Mouse (Mus musculus) lung, embryonic 15.5 days (tissue): ENCODE results near the gene Psma6. TPM values are rescaled to one million over a fixed set of nuclear protein-coding genes. Genes with fewer than 3 reads are reported as not detected.

Experiments
- ATAC-seq: fragments of 200-750 bp; cut with Nextera tagmentation; 2 replicates; pipeline ENCODE4 v1.8.0; 2017; ENCODE audit warnings: moderate number of reproducible peaks, borderline replicate concordance; ENCODE audit not compliant: low FRiP score, low TSS enrichment; ENCODE audit errors: extremely low read depth
- H3K27ac ChIP-seq: fragments of 300-500 bp; sonication (generic); 2 replicates; pipeline ENCODE4 v1.5.1; 2015; ENCODE audit warnings: moderate library complexity, mild to moderate bottlenecking, inconsistent platforms
- H3K27me3 ChIP-seq: fragments of 300-500 bp; sonication (generic); 2 replicates; pipeline ENCODE4 v1.6.1; 2015; ENCODE audit warnings: inconsistent platforms
- H3K36me3 ChIP-seq: fragments of 300-500 bp; sonication (generic); 2 replicates; pipeline ENCODE4 v1.6.1; 2015; ENCODE audit warnings: inconsistent platforms
- H3K4me1 ChIP-seq: fragments of 300-500 bp; sonication (generic); 2 replicates; pipeline ENCODE4 v1.6.1; 2015; ENCODE audit warnings: inconsistent platforms
- H3K4me2 ChIP-seq: fragments of 300-500 bp; sonication (generic); 2 replicates; pipeline ENCODE4 v1.6.1; 2015; ENCODE audit warnings: inconsistent platforms, mild to moderate bottlenecking, moderate library complexity
- H3K4me3 ChIP-seq: fragments of 300-500 bp; sonication (generic); 2 replicates; pipeline ENCODE4 v1.5.1; 2015; ENCODE audit warnings: mild to moderate bottlenecking, inconsistent platforms
- H3K9ac ChIP-seq: fragments of 300-500 bp; sonication (generic); 2 replicates; pipeline ENCODE4 v1.6.1; 2015; ENCODE audit warnings: inconsistent platforms
- H3K9me3 ChIP-seq: fragments of 300-500 bp; sonication (generic); 2 replicates; pipeline ENCODE4 v1.6.1; 2016; ENCODE audit warnings: inconsistent platforms
- WGBS: fragments of 180-500 bp; shearing (Covaris S2); methylation state at CpG from one replicate; pipeline ENCODE4 v1.1.7; 2015; 5-methylcytosine and 5-hydroxymethylcytosine counted together
- polyA plus RNA-seq: library from polyadenylated mRNA; unstranded; fragments of >200 nt; fragmentation: Nextera tagmentation; extraction: Ambion mirVana; gene quantifications from 2 replicates; pipeline ENCODE4 v1.2.1, GENCODE M21; 2015

Gene Psma6
- polyA plus RNA-seq, 1 experiment from 2014 or later = 427 TPM

- H3K36me3 ChIP-seq = no peaks in the 10 kb centered on the region
- ATAC-seq = no peak
- no peak overlapping the region for H3K9ac ChIP-seq
- 58% methylated on average over 5 of the region's 5 CpGs for WGBS
- H3K4me2 ChIP-seq = no peak overlapping the region
- H3K4me3 ChIP-seq = no peak overlapping the region
- H3K4me1 ChIP-seq = peaks cover 68% of the 10 kb centered on the region
- no peaks in the 10 kb centered on the region for H3K27me3 ChIP-seq
- no peaks in the 10 kb centered on the region for H3K9me3 ChIP-seq
- no peak overlapping the region for H3K27ac ChIP-seq
These were observed 82.8 kb downstream of the Psma6 start for GRCm38 (mm10) chr12:55466816-55467215.

DNA sequence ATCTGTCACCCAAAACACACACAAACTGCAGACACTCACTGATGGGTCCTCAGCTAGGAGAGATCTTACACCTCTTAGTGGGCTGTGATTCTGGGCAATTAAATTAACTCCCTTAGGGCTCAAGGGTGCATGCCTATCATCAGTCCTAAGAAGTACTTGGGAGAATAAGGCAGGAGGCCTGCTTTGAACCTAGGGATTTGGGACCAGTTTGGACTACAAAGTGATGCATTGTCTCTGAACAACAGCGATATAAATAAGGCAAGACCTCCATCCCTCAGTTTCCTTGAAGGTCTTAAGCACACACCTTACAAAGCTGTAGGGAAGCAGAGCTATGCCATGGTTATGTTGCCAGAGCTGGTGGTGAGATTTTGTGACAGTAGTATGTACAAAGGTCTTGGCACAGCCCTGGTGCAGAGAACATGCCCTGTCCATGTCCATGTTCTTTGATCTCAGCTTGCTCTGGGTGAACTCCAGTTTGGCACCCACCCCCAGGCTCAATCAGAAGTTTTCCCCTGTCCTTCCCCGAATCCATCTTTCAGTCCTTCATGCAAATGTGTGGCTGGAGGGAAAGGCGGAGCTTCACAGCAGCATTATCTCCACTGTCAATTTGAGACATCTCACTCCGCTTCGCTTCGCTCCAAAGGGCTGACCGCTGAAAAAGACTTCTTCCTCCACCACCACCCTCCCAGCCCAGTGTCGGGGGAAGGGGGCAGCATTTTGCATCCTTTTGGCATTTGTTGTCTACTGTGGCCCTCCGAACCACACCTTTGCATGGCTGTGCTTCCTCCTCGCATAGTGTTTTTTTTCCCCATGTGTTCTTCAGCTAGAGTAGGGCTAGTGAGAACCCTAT lies 83.5 kb downstream of the Psma6 start:
- 50% methylated on average over 10 of the region's 10 CpGs for WGBS
- no peak overlapping the region for H3K4me2 ChIP-seq
- no peak overlapping the region for H3K27ac ChIP-seq
- H3K4me3 ChIP-seq = no peak overlapping the region
- 0 out of 2 replicates have a peak, but pooled peaks have one; percentile 9 for ATAC-seq
- H3K36me3 ChIP-seq = no peaks in the 10 kb centered on the region
- H3K27me3 ChIP-seq = no peaks in the 10 kb centered on the region
- H3K9ac ChIP-seq = no peak overlapping the region
- H3K9me3 ChIP-seq = no peaks in the 10 kb centered on the region
- H3K4me1 ChIP-seq = peaks cover 61% of the 10 kb centered on the region

Other genes starting within 250 kb of the Psma6 start
- 52.3 and 59.3 TPM in 2 replicates for gene Srp54b, start 229.1 kb upstream of the Psma6 start, polyA plus RNA-seq
- 6.6 TPM in 1 of 2 replicates, not detected in the other for gene 1700047I17Rik2, start 184.6 kb upstream of the Psma6 start, polyA plus RNA-seq
- 67.3 and 69.3 TPM in 2 replicates for gene Srp54c, start 154.1 kb upstream of the Psma6 start, polyA plus RNA-seq
- gene 1110008L16Rik, start 84.6 kb upstream of the Psma6 start, polyA plus RNA-seq = 13.9 and 14.7 TPM in 2 replicates
- gene Ppp2r3c, start 81.2 kb upstream of the Psma6 start, polyA plus RNA-seq = 11.9 and 12.2 TPM in 2 replicates
- gene Nfkbia, start 108.4 kb downstream of the Psma6 start, polyA plus RNA-seq = 110 and 116 TPM in 2 replicates
- not detected in 2 replicates for gene Aldoart2, start 181.0 kb downstream of the Psma6 start, polyA plus RNA-seq
- 0.39 TPM in 1 of 2 replicates, not detected in the other for gene Insm2, start 215.2 kb downstream of the Psma6 start, polyA plus RNA-seq